Mouse (Mus musculus) megakaryocyte progenitor cell, adult 5-6 weeks (primary cell): ENCODE measurements at regions not wholly inside any gene's neighbourhood (a gene's known extent, or its start where the extent isn't known, plus 50 kb on each side); places are given as distances from the start of the nearest gene placed in this dataset.

Source experiments
- ATAC-seq: replicated peaks from 2 replicates; pipeline ENCODE4 v1.8.0; 2016; ENCODE audit warnings: mild to moderate bottlenecking, moderate TSS enrichment, inconsistent platforms; ENCODE audit not compliant: poor library complexity

DNA sequence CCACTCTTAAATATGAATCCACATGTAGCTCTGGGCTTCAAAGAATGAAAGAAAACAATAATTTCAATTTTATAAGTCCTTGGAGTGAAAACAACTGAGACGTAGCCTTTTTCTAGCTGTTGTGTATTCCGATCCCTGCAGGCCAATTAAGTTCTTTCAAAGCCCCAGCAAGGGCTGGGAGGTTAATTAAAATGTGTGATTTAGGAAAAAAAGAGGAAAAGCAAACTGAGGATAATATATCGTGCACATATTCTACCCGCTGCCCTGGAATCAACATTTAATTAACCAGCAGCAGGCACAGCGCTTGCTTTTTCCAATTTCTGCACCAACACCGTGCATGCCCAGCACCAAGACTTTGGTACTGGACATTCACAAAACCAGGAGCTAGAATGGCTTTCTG, 167.0 kb downstream of the Nectin3 start:
- ATAC-seq = no peak

DNA sequence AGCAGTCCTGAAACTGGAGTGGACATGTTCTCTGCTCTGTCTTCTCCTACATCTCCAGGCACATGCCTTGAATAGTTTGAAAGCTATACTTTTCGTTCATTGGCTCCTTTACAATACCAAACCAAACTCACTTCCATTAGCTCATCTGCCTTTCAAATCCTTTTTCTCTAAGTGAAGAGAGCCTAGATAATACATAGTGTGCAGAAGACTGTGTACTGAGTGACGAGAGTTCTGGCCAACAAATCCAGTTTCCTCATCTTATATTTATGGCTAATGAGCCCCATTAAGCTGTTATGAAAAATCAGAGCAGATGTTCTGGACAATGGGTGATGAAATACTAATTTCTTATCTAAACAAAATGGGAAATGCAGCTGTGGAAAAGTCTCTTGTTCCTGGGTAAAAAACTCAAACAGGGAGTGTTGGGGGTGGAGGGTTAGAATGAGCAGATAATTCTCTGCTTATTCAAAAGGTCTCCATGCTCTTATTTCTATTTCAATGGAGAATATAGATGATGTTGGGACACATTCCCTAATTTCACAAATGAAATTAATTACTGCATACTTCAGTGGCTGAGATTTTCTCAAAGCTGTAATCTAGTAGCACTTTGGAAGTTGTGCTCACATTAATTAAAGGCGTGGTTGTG, 144.3 kb upstream of the Gm4737 start:
- ATAC-seq = no peak

DNA sequence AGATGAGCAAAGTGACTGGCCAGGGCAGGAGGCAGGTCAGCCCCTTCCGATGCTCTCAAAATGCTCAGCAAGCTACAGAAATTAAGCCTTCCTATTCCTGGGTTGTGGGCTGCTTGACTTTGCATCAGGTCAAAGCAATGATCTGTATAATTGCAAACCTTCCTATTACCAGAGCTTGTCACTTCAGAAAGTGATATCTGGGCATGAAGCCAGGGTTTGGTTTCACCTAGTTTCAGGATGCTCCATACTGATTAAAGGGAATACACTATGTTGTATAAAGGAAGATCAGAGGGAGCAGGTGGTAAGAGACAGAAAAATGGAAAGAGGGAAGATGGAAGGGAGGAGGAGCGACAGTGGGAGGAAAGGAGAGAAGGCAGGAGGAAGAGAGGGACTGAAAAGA, 142.3 kb upstream of the Gm4737 start:
- no peak for ATAC-seq

DNA sequence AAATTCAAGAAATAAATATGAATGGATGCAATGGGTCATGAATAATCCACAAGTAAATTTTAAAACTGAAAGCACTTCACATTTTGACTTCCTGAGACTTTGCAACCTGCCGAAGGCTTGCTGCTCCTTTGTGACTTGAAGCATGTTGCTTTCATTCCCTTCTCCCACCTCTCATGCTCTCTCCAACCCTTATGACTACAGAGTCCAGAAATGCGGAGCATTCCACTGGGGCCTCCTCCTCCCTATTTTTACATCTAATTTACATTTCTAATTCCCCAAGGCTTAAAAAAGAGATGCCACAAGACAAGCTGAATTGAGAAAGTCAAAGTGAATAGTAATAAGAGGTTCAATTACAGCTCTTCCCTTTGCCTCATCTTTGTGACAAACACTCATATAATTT, 141.5 kb upstream of the Gm4737 start:
- no peak for ATAC-seq

DNA sequence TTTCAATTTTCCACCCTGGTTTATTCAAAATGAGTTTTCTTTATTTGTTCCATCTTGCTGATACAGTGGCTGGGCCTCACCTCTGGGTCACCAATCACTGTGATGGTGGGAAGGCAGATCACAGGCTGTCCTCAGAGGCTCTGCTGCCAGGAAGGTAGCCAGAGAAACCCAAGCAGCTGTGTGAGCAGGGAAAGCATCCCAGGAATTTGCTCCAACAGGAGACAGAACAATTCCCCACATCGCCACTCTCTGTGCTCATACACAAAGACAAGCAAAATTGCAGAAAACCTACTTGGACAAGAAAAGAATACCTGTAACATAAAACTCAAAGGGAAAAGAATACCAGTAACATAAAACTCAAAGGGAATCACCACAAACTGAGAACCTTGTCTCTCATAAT, 139.0 kb upstream of the Gm4737 start:
- ATAC-seq = no peak

DNA sequence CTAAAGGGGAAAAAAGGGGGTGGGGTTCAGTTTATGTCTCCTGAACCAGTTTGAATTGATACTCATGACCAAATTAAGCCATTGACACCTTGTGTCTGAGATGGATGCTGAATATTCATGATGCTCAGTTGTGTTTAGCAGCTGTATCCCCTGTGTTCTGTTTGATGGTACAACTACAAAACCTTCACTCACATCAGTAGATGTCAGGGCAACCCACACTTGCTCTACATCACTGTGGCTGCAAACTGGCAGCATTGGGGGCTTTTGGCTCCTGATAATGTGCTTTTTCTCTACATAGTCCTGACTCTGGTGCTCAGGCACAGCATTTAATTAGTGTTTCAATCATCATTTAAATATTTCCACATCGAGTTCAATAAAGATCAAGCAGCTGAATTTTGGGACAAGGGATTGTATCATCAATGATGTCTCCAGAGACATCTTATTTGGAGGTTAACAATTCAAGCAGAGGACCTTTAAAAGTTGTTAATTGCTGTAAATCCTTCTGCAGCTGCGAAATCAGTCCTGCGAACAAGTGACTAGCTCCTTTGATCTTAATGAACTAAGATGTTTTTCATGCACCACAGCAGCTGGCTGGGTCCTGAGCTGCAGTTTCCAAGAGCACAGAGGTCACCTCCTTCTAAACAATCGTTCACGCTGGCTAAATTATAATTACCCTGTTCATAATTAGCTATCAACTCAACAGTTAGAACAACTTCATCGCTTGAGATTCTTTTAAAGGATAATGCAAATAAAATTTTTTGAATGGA, 136.4 kb upstream of the Gm4737 start:
- ATAC-seq = no peak

DNA sequence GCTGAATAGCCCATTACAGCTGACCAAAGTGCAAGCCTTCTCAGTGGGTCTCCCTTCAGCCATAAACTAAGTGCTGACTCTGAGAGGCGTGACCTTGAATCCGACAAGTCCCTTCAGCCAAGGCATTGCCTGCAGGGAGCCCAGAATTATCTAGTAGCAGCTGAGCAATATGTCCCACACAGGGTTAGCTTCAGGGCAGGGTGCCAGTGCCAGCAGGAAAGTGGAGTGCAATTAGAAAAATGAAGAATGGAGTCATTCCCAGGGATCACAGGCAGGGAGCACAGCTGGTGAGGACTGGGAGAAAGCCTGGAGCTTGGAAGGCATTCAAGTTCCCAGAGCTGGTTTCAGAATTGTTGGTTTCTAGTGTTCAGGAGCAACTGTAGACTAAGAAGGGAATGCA, 135.3 kb upstream of the Gm4737 start:
- ATAC-seq = no peak

DNA sequence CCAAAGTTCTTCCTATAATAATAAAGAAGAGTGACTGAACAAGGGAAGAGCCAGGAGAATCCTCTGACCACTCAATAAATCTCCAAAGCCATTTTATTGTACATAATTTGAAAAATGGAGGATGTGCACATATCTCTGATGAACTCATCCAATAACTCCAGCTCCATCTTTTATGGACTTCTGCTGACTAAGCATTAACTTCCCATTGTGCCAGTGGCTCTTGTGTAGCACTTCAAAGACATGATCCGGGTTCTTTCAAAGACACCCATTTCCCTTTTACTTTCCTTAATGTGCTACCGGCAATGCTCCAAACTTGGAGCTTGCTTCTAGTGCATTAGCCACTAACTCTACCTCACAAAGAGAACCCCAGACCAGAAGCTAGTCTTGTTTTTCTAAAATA, 112.7 kb upstream of the Gm4737 start:
- ATAC-seq = no peak

DNA sequence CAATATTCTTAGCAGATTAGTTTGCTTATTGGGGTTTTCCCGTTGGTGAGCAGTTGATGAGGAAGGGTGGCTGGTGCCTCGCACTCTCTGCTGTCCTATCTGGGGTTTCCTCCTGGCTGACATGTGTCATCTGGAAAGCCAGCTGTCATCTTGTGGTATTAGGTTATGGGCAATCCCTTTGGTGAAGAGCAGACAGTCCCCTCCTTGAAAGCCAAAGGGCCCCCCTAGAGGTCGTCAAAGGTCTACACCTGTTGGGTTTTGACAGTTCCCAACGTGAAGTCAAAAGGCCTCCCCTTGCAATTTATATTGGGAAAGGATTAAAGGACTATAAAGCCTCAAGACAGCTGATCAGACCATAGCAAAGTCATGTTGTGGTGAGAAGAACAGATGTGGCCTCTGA, 96.8 kb upstream of the Gm4737 start:
- ATAC-seq = no peak

DNA sequence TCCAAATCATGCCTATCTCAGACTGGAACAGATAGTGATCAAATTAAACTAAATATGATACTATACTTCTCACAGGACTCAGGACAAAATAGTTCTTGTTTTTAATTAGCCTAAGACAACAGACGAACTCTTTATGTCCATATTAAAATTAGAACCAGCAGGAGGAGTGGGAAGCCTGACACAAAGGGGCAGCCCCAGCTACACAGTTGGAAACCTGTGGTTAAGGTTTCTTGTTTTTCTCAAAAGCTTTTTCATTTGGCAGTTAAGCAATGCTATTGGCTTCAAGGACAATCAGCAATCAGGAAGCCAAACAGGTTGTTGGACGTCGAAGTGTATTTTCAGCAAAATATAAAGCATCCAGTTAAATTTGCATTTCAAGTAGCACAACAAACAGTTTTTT, 96.1 kb upstream of the Gm4737 start:
- no peak for ATAC-seq

DNA sequence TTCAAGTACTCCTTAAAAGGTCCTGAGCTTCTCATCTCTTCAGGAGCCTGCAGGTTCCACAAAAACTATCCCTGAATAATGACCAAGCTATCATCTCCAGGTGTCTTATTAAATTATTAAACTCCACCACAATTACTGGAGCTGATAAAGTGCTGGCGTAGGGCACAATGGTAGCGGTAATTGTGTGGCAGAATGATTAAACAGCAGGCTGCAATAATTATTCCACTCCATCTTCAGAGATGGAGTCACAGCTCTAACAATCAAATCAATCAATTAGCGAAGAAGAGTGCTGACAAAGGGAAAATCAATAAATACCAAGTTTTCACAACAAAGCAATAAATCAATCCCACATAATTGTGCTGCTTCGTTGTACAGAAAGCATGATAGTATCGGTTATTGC, 90.7 kb upstream of the Gm4737 start:
- no peak for ATAC-seq

DNA sequence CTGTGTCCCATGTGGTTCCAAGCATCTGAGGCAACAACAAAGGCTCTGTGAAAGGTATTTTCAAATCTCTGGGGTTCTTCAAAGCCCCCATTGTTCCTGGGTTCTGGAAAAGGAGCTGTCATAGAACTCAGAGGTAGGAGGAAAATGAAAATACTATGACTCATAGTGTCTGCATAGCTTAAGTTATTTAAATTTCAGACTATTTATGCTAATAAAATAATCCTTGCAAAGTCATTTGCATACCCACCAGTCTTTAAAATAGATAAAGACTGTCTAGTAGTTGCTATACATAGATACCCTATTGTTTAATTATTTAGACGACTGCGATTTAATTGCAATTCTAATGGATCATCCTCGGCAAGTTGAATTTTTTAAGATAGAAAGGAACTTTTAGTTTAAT, 73.9 kb upstream of the Gm4737 start:
- no peak for ATAC-seq

DNA sequence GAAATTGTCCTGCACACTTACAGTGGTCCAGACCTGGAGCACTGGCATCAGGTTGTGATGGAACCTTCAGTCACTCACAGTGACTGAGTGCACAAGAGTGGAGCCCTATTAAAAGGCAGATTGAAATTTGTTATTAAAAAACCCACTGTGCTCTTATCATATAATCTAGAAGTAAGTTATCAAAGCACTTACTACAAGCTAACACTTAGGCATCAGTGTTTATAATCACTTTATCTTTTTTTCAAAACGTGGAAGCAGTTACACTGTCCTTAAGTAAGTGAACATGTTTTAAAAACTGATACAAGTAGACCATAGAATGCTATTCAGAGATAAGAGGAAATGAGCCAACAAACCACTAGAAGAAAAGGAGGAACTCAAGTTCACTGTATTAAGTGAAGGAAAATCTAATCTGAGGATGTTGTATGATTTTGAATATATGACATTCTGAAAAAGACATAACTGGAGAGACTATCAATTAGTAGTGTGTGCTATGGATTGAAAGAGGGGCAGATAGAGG, 68.3 kb upstream of the Gm4737 start:
- ATAC-seq = peak; percentile 75

DNA sequence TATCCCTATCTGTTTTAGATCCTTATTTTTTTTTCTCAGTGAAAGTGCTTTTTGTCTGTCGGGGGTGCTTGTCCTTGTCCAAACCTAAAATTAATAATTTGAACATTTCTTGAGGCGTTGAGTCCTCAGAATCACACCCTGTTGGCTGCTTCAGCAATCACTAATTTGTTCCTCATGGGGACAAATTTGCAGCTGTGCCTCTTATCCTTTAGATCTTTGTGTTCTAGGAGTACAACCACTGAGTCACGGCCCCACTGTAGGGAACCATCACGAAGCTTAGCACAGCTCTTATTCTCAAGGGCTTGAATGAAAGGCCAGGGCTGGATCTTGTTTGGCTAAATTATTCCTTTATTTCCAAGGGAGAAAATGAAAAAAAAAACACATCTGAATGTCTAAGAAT, 57.6 kb upstream of the Gm4737 start:
- ATAC-seq = no peak

DNA sequence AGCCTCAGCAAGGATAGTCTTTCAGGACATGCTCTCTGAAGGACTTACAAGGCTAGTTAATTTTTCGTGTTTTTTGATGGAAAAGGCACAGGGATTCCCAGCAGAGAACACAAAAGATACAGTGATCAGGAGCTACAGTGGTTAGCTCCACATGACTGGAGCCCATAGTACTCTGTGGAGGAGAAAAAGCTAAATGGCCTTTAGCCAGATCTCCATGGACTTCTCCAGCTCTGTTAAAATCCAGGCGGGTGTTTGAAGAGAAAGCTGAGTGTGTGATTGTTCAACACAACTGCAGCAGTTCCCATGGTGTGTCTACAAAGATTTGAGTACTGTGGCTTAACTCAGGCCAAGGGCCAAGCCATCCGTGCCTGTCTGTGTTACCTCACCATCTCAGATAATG, 57.0 kb upstream of the Gm4737 start:
- no peak for ATAC-seq

DNA sequence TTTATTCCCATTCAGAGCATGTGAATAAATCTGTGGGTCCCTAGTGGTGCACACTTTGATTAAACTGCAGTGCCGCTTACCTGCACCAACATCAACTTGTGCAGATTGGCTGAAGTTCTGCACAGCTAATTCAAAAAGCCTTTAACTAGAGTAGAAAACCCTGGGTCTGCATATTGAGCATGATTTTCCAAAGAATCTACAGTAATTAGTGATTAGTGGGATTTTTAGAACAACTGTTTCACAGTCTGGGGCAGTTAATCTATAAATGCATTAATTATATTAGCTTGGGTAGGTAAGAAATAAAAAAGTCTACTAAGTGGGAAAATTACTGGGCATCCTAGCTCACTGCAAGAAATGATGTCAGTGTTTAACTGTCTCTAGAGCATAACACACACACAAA, 50.2 kb upstream of the Gm4737 start:
- no peak for ATAC-seq
